Mouse (Mus musculus) cerebellum, adult 9-10 months (tissue): ENCODE measurements around the gene Duox1.
"Not testable (repeated sequence)": the region's sequence is repeated elsewhere in the genome, so short reads cannot be mapped to it uniquely, and the experiment has no call there.

ENCODE experiments used
- DNase-seq: peaks from one replicate; pipeline ENCODE4 v3.0.0; 2022

The Duox1 gene

DNA sequence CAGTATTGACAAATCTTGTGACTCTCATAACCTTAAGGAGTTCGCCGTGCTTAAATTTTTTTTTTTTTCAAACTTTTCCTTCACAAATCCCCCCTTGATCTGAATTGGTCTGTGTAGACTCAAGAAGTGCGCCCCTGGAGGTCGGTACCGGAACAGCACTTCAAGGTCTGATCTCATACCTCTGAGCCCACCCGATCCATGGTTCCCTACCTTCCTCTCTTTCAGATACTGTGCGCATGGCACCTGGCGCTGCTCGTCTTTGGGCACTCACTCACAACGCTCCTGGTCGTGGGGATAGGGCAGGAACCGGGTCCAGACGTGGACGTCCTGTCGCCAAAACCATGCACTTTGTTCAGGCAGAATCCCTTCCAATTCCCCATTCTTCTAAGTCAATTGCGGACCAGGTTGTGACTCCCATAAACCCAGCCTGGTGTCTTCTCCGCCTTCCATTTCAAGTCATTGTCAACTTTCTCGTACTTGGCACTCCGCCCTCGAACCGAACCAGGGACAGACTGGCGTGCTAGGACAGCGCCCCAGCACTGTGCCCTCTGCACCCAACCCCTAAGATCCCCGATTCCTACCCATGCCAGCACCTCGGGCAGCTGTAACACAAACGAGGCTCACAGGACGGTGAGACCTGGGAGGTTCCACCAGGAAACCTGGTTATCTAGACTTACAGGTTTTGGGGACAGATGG lies 2.6 kb upstream of the Duox1 start:
- DNase-seq, result peak; percentile 68

DNA sequence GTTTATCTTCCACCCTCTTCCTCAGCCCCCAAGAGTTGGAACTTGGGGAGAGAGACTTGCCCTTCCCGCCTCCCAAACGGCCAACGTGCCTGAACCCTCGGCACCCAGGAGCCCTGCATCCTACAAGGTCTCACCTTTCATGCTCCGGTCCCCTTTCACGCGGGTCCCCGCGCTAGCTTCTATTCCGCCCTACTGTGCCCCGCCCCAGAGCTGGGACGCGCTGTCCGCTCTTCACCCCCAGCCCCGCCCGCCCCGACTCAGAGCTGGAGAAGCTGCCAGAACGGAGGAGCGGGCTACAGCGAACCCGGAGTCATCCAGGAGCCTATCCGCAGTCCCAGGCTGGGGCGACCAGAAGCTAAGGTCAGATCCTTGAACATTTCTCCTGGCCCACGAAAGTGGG lies 1.9 kb upstream of the Duox1 start, which contains the start of gene Duoxa1:
Gene Duoxa1 (minus strand): TSS at position 195 of the 400 bp plus-strand sequence.
- DNase-seq, result no peak

DNA sequence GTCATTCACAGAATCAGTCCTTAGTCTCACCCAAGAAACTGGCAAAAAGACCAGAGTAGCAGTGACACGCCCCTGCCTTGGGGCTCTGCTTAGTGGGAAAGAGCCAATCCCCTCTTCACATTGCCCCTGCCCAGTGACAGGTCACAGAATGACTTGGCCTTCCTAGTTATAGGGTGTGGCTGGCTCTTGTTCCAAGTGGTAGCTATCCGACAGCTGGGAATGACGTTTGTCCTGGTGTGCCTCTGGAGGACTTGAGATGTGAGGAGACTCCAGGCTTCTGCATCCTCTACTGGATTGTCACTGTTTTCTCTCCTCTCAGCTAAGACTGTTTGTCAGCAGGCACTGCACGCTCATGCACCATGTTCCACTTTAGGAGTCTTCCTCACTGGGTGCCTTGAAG lies 1.9 kb downstream of the Duox1 start:
- no peak for DNase-seq

DNA sequence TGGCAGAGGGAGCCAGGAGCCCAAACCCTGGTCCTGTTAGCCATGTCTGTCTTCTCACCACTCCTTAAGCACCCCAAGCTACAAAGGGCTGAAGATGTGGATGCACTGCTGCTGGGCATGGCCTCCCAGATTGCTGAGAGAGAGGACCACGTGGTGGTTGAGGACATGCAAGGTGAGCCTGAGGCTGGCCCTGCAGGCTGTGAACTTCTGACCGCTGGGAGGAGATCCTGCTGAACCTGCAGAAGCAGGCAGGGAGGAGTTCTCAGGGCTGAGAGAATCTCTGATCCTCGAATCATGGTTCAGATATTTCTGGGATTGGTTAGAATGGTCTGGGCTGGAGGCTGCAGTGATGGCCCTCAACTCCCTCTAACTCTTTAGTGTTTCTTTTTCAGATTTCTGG lies 8.5 kb downstream of the Duox1 start:
- no peak for DNase-seq

DNA sequence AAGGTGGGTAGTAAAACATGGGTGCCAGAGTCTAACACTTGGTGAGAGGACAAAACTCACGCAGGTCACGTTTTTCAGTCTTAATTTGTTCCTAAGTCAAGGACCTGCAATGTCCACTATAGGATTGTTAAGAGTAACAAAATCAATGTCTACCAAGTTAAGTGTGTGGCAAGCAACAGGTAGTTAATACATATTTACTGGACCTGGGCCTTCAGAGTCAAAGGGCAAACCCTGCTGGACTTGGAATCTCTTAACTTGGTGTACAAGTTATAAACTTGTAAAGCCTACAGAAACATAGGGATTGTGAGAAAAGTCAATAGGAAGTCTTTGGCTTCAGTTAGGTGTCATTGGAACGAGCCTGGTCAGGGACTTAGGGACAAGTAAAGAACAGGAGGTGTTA lies 9.1 kb downstream of the Duox1 start:
- no peak for DNase-seq

DNA sequence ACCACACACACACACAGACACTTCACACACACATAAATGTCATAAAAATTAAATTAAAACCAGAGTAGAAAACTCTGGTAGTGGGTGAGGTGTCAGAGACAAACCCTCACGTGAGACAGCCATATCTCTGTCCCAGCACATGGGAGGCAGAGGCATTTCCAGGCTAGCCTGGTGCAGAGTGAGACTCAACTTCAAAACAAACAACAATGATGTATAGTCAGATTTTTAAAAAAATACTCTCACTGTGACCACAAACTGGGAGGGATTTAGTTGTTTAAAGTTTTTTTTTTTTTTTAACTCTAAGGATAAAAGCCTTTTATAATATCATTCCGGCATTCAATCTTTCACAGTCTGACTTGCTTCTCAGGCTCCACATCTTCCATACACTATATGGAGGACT lies 9.9 kb downstream of the Duox1 start:
- DNase-seq, result no peak

DNA sequence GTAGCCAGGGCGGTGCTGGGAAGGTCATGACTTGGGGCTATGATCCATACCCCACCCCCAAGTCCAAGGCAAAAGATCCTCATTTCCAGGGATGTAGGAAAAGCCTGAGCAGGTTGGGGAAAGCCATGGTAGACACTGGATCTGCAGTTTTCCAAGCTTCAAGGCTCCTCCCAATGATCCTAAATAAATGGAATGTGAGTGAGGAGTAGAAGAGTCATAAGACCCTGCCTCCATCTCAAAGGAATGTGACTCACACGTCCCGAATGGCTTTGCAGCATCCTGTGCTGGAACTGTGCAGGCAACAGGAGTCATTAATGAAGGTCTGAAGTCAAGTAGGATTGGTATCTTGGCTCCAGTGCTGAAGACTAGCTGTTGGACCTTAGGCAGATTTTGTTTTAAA lies 12.5 kb downstream of the Duox1 start:
- DNase-seq, result no peak

DNA sequence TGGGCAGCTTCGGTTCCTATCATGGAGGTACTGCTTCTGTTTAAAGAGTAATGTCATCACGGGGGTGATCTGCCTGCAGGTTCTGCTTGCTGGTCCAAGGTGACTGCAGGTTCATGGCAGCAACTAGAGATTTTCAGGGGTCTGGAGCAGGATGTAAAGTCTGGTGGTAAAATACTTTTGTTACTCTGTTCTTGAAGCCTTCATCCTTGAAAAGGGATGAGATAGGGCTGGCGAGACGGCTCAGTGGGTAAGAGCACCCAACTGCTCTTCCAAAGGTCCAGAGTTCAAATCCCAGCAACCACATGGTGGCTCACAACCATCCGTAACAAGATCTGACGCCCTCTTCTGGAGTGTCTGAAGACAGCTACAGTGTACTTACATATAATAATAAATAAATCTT lies 14.8 kb downstream of the Duox1 start:
- DNase-seq, result not testable (repeated sequence)

DNA sequence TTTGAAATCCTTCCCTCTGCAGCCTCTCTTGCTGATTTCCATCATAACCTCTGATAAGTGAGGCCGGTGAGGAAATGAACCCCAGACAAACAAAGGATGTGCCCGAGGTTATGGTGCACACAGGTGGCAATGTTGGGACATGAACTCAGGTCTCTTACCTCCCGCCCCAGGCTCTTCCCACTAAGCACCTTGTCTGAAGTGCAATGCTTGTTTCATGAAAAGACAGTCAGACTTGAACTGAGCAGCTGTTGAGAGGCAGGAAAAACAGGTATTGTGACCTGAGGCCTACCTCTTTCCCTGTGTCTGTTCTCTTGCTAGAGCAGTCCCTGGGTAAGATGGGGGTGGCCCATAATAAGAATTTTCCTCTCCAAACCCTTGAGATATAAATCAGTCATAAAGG lies 16.8 kb downstream of the Duox1 start:
- DNase-seq, result no peak

DNA sequence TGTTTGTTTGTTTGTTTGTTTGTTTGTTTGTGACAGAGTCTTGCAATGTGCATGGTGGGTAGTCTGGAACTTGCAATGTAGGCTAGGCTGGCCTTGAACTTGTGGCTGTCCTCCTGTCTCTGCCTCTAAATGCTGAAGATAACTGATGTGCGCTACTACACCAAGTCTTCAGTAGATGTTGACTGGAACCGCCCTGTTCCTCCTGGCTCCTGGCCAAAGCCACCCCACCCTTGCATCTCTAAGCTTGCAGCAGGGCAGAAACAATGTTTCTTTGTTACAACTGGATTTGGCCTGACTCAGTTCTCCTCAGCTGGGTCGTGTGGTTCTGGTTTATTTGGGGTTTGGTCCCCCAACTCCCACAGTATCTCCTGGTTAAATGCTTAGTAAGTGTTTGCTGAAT lies 18.7 kb downstream of the Duox1 start:
- DNase-seq, result no peak

DNA sequence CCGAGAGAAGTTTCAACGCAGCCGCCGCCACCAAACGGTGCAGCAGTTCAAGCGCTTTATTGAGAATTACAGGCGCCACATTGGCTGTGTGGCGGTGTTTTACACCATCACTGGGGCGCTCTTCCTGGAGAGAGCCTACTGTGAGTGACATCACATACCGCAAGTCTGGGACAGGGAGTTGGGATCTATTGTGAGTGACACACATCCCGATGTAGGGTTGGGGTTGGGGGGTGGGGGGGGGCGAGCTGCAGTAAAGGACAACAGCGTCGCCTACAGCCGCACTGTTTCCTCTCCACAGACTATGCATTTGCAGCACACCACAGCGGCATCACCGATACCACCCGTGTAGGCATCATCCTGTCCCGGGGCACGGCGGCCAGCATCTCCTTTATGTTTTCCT lies 21.8 kb downstream of the Duox1 start:
- DNase-seq, result no peak

DNA sequence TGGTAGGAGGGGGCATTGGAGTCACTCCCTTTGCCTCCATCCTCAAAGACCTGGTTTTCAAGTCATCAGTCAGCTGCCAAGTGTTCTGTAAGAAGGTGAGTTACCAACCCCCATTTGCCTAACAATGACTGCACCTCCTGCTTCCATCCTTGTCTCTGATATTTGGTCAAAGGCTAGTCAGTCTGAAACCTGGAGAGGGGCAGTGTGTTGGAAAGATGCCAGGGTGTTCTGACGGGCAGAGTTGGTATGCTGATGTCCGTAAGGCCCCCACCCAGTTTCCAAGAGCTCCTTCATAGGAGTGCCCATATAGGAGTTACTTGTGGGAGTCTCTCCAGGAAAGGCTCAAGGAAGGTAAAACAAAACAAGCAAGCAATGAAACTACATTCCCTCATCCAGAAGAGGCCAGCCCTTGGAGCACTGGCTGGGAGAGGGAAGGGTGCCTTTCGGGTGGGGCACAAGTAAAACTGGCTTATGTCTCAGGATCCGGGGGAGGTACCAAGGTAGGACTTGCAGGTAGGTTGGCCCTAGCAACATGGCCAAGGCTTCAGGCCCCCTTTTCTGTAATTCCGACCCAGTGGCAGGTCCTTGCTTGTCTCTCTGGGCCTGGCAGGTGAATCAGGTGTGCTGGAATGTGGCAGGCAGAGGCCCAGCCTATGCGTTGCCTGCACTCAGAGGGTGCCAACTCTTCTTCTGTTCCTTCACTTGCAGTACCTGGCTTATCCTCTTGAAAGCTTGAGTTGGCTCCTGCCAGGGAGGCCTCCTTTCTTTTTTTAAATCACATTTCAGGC lies 29.8 kb downstream of the Duox1 start:
- DNase-seq, result peak; percentile 66

DNA sequence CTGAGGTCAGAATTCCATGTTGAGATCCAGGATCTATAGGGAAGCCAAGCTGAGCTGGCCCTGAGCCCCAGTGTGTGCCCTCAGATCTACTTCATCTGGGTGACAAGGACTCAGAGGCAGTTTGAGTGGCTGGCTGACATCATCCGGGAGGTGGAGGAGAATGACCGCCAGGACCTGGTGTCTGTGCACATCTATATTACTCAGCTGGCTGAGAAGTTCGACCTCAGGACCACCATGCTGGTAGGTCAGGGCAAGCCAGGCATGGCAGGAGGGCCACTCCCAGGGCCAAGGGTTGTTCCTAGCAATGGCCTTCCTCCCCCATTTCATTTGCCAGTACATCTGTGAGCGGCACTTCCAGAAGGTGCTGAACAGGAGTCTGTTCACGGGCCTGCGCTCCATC lies 30.7 kb downstream of the Duox1 start:
- not testable (repeated sequence) for DNase-seq

DNA sequence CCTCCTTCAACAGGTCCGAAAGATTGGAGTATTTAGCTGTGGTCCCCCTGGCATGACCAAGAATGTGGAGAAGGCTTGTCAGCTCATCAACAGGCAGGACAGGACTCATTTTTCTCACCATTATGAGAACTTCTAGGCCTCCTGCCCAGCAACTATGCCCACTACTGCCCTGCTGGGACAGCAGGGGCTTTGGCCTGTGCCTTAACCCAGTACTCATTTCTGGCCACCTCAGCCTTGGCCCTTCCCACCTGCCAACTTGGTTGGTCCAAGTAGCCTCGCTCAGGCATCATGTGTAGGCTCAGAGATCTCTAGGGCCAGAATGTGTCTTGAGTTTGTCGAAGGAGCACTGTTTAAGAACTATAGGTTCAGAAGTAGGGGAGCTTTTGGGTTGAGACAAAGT lies 31.8 kb downstream of the Duox1 start:
- peak; percentile 60 for DNase-seq

DNA sequence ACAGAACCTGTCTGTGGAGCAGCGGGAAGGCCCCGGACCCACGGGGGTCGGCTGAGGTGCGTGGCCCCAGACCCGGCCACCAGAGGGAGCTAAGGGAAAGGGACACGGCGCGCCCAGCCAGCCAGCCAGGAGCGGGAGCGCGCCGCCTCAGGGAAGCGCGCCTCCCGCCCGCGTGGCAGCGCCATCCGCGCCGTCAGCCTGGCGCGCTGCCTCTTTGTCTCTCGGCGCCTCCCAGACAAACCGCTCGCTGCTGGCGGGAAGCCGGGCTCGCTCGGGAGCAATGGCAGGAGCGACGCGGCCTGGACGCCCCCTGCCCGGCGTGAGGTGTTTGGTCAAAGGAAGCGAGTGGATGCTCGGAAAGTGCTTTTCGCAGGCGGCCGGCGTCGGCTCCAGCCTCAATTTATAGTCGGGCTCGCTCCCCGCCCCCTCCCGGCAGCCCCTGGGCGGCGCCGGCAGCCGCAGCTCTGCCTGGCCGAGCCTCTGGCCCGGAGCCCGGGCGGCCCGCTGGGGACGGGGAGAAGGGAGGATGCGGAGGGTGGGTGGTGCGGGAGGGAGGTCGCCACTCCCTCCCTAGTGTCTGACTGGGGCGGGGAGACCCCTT lies 33.2 kb downstream of the Duox1 start:
- peak; percentile 94 for DNase-seq

DNA sequence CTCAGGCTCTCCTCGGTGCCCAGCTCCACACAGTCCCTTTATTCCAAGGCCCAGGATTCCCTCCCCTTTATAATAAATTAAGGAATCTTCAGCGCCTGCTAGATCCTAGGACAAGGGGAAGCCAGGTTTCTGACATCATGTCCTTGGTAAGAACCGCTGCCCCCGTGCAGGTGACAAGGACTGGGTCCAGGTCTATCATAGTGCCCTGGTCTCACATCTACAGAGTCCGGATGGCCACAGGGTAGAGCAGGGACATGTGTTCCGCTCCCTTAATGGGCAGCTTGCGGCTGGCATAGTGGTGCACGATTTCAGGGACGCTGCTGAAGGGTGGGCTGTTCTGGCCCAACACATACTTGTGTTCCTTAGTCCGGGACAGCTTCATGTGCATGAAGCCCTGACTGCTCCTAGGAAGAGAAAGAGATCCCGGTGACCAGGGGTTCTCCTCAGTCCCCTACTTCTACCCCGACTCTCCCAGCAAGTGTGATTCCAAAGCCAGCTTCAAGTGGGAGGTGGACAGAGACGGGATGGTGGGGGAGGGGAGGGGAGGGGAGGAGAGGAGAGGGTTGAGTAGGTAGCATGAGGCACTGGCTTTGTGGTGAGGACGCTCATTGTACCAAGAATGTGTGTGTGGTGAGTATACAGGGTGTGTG lies 33.8 kb downstream of the Duox1 start:
- DNase-seq, result peak; percentile 75

DNA sequence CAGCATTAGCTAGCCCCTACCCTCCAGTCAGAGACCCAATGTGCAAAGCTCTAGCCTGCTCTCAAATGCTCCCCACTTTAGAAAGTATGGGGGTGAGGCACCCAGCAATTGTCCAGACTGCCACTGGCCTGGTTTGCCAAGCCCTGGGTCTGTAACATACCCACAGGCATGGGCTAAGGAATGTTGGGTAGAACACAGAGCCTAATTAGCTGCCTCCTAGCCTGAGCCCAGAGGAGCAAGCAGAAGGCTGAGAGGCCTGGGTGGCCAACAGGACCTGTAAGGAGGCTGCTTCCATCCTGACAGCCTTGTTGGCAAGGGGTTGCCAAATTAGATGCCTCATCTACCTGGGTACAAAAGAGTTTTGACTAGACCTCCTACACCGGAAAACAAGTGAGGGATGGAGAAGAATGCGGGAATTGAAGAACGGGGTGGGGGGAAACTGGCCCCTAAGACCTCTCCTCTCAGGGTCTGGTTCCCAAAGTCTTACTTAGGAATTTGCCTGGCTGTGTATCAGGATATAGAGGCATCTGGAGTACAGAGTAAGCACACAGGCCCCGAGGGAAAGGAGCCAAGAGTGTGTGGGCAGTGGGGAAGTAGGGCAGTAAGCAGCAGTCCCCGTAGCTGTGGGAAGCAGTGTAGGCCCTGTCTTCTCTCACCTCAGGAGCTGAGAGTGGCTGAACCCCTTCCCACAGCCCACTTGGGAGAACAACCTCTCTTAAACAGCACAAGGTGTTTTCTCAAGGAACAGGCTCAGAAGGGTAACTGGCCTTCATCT lies 35.9 kb downstream of the Duox1 start:
- DNase-seq, result peak; percentile 67

DNA sequence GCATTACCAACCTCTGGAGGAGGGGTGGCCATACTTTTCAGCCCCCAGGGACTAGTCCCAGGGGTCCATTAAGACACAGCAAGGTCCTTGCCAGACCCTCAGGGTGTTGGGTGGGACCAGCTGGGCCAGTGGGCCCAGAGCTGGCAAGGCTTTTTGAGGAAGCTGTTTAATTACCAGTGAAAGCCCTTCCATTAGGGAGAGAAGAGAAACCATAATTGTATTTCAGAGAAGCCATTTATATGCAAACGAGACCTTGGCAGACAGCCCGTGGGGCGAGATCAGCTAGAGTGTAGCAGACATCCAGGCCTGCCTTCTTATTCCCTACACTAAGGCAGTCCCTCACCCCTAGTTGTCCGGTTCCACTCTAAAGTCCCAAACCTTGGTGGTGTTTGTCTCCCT lies 36.5 kb downstream of the Duox1 start:
- DNase-seq, result peak; percentile 76

DNA sequence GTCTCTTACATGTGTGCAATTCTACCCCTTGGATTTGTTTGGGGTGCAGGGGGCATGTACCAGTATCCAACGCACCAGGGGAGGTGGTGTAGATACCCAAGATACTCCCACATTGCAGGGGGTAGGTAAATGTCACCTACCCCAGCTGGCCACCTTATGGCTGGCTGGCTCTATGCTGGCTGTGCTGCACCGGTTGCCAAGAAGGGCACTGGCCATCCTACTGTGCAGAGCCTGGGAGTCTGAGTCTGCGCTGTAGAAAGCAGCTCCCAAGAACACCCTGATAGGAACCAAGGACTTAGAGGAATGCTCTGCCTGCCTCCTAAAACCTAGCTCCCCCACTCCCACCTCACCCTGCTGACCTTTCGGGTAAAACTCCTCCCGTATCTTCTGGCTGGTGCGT lies 37.5 kb downstream of the Duox1 start:
- peak; percentile 85 for DNase-seq

DNA sequence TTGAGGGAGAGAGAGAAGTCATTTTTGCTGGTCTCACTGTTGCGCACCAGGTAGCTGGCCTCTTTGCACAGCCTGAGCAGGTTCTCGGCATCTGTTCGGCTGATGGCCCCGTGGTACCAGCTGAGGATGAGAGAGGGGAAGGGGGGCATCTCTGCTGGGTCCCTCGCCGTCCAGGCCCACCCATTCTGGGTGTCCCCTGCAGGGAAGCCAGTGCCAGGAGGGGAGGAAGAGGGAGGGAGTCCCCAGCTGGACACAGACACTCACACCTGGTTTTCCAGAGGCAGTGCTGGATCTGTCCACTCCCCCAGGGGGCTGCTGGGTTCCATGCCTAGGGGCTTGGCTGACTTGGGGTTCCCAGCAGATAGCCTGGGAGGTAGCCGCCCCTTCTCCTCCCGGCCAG lies 38.3 kb downstream of the Duox1 start:
- DNase-seq, result peak; percentile 61

DNA sequence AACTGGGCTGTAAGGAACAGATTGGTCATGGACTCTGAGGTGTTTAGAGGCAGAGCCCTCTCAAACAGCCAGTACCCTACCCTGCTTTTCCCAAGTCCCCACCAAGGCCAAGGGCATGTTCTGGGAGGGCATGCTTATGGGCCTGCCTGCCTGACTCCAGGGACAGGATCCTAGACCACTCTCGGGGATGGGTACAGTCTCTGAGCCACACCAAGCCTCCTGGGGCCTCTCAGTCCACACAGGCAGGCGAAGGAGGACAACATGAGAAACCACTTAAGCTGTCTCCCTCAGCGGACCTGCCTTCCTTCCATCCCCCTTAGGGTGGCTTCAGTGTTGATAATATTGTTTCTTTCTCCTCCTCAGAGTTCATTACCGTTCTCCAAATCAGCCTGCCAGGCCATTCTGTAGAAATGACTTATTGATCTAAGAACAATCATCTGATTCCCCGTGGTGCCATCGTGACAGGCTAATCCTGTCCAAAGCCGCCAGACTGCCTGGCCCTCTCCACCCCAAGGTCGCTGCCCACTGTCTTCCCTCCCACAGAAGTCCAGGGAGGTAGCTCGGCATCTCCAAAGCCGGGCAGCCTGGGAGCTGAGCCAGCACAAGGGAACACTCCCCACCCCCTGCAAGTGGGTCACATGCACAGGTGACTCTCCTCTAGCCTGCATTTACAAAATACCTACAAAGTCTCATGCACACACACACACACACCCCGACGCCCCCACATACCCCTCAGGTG lies 38.9 kb downstream of the Duox1 start:
- DNase-seq, result peak; percentile 88

DNA sequence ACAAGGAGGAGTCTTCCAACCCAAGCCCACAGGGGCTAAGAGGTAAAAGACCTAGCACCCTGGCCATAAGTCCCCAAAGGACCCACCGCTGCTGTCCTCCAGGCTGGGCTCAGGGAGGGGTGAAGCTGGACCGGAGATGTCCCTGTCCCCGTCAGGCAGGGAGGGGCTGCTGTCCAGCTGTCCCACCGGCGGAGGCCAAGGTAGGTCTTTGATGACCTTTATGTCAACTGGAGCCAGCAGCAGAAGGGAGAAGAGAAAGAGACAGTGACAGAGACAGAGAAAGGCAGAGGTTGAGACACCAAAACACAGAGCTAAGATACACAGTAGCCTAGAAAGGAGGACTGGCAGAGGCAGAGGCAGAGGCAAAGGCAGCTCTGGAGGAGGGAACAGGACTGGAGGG lies 39.9 kb downstream of the Duox1 start:
- DNase-seq, result peak; percentile 55
